Mouse (Mus musculus) hindbrain, embryonic 16.5 days (tissue): ENCODE results near the gene Cldn4. TPM values are rescaled to one million over a fixed set of nuclear protein-coding genes. Genes with fewer than 3 reads are reported as not detected.
"Not testable (repeated sequence)": the region's sequence is repeated elsewhere in the genome, so short reads cannot be mapped to it uniquely, and the experiment has no call there.

Experiments
- ATAC-seq: fragments of 200-750 bp; cut with Nextera tagmentation; 2 replicates; pipeline ENCODE4 v1.8.0; 2017; ENCODE audit warnings: moderate TSS enrichment, moderate library complexity
- H3K27ac ChIP-seq: fragments of 300-500 bp; sonication (generic); 2 replicates; pipeline ENCODE4 v1.5.1; 2014; ENCODE audit warnings: low read depth, mild to moderate bottlenecking, control low read depth, low read length, moderate library complexity
- H3K27me3 ChIP-seq: fragments of 300-500 bp; sonication (generic); replicated peaks from 2 replicates; pipeline ENCODE4 v1.6.1; 2014; ENCODE audit warnings: low read length; ENCODE audit not compliant: control insufficient read depth, insufficient read depth
- H3K36me3 ChIP-seq: fragments of 300-500 bp; sonication (generic); 2 replicates; pipeline ENCODE4 v1.6.1; 2014; ENCODE audit warnings: mild to moderate bottlenecking, low read length, moderate library complexity, mixed read lengths; ENCODE audit not compliant: control insufficient read depth, insufficient read depth
- H3K4me1 ChIP-seq: fragments of 300-500 bp; sonication (generic); 2 replicates; pipeline ENCODE4 v1.6.1; 2014; ENCODE audit warnings: low read depth, low read length; ENCODE audit not compliant: control insufficient read depth, insufficient read depth
- H3K4me2 ChIP-seq: fragments of 300-500 bp; sonication (generic); 2 replicates; pipeline ENCODE4 v1.6.1; 2014; ENCODE audit warnings: mild to moderate bottlenecking, low read length, control low read depth, moderate library complexity
- H3K4me3 ChIP-seq: fragments of 300-500 bp; sonication (generic); 2 replicates; pipeline ENCODE4 v1.5.1; 2014; ENCODE audit warnings: mild to moderate bottlenecking, low read length, control low read depth, moderate library complexity
- H3K9ac ChIP-seq: fragments of 300-500 bp; sonication (generic); 2 replicates; pipeline ENCODE4 v1.6.1; 2014; ENCODE audit warnings: low read depth, mild to moderate bottlenecking, control low read depth, low read length, moderate library complexity
- H3K9me3 ChIP-seq: fragments of 300-500 bp; sonication (generic); 2 replicates; pipeline ENCODE4 v1.6.1; 2014; ENCODE audit warnings: mild to moderate bottlenecking, low read length, moderate library complexity; ENCODE audit not compliant: control insufficient read depth
- WGBS: fragments of 180-500 bp; shearing (Covaris S2); extraction: QIAGEN DNeasy Blood & Tissue Kit; methylation state at CpG from one replicate; pipeline ENCODE4 v1.1.7; 2014; 5-methylcytosine and 5-hydroxymethylcytosine counted together
- polyA plus RNA-seq: library from polyadenylated mRNA; unstranded; fragments of >200 nt; fragmentation: Nextera tagmentation; extraction: Ambion mirVana; gene quantifications from 2 replicates; pipeline ENCODE4 v1.2.1, GENCODE M21; 2015

Gene Cldn4
- polyA plus RNA-seq, 1 experiment from 2014 or later: not detected

GRCm38 (mm10) chr5:134939554-134939953 is 7.2 kb downstream of the Cldn4 start:
- H3K4me1 ChIP-seq, H3K4me2 ChIP-seq, ATAC-seq, H3K9me3 ChIP-seq, H3K27ac ChIP-seq, H3K36me3 ChIP-seq, H3K4me3 ChIP-seq, H3K27me3 ChIP-seq, H3K9ac ChIP-seq: not testable (repeated sequence)
- 94% methylated on average over 2 of the region's 7 CpGs for WGBS

GRCm38 (mm10) chr5:134939069-134939468 is 7.7 kb downstream of the Cldn4 start:
- Histone ChIP-seq H3K4me3 (no peak overlapping the region), H3K27me3 (no peaks in the 10 kb centered on the region), H3K36me3 (no peaks in the 10 kb centered on the region), H3K4me1 (no peaks in the 10 kb centered on the region), H3K9ac (no peak overlapping the region), H3K4me2 (no peak overlapping the region), H3K9me3 (no peaks in the 10 kb centered on the region), H3K27ac (no peak overlapping the region)
- 70% methylated on average over 3 of the region's 3 CpGs for whole genome bisulfite sequencing
- ATAC-seq: no peak

GRCm38 (mm10) chr5:134936626-134937185 is 10.0 kb downstream of the Cldn4 start:
- Histone ChIP-seq H3K9me3 (no peaks in the 10 kb centered on the region), H3K4me3 (no peak overlapping the region), H3K4me2 (no peak overlapping the region), H3K4me1 (peaks cover 6% of the 10 kb centered on the region; the same call in 1 of the 2 replicates), H3K27ac (no peak overlapping the region), H3K27me3 (no peaks in the 10 kb centered on the region), H3K36me3 (no peaks in the 10 kb centered on the region), H3K9ac (no peak overlapping the region)
- 95% methylated on average over 6 of the region's 6 CpGs for WGBS
- no peak for ATAC-seq

GRCm38 (mm10) chr5:134936051-134936450 is 10.7 kb downstream of the Cldn4 start:
- H3K27ac ChIP-seq: no peak overlapping the region
- no peaks in the 10 kb centered on the region for H3K36me3 ChIP-seq
- H3K4me3 ChIP-seq: no peak overlapping the region
- H3K9me3 ChIP-seq: no peaks in the 10 kb centered on the region
- no peak overlapping the region for H3K4me2 ChIP-seq
- no peaks in the 10 kb centered on the region for H3K27me3 ChIP-seq
- no peak overlapping the region for H3K9ac ChIP-seq
- H3K4me1 ChIP-seq: peaks cover 6% of the 10 kb centered on the region; the same call in 1 of the 2 replicates
- no peak for ATAC-seq
- WGBS: 96% methylated on average over 6 of the region's 6 CpGs

GRCm38 (mm10) chr5:134934666-134935065 is 12.1 kb downstream of the Cldn4 start:
- no peak overlapping the region for H3K4me2 ChIP-seq
- no peaks in the 10 kb centered on the region for H3K27me3 ChIP-seq
- no peaks in the 10 kb centered on the region for H3K9me3 ChIP-seq
- peaks cover 6% of the 10 kb centered on the region; the same call in 1 of the 2 replicates for H3K4me1 ChIP-seq
- no peak overlapping the region for H3K9ac ChIP-seq
- no peaks in the 10 kb centered on the region for H3K36me3 ChIP-seq
- ATAC-seq: no peak
- H3K4me3 ChIP-seq: no peak overlapping the region
- H3K27ac ChIP-seq: no peak overlapping the region
- WGBS: 81% methylated on average over 3 of the region's 3 CpGs

- WGBS: 87% methylated on average over 5 of the region's 5 CpGs
- H3K9ac ChIP-seq, H3K4me2 ChIP-seq, H3K9me3 ChIP-seq, H3K36me3 ChIP-seq, H3K4me1 ChIP-seq, ATAC-seq, H3K27ac ChIP-seq, H3K4me3 ChIP-seq, H3K27me3 ChIP-seq: not testable (repeated sequence)
These were observed 13.0 kb downstream of the Cldn4 start for GRCm38 (mm10) chr5:134933686-134934085.

GRCm38 (mm10) chr5:134933281-134933680 is 13.5 kb downstream of the Cldn4 start:
- no peak overlapping the region for H3K9ac ChIP-seq
- H3K36me3 ChIP-seq: no peaks in the 10 kb centered on the region
- H3K9me3 ChIP-seq: no peaks in the 10 kb centered on the region
- no peak overlapping the region for H3K27ac ChIP-seq
- 93% methylated on average over 8 of the region's 8 CpGs for WGBS
- H3K4me1 ChIP-seq: peaks cover 6% of the 10 kb centered on the region; the same call in 1 of the 2 replicates
- ATAC-seq: no peak
- no peak overlapping the region for H3K4me3 ChIP-seq
- no peak overlapping the region for H3K4me2 ChIP-seq
- H3K27me3 ChIP-seq: no peaks in the 10 kb centered on the region

- H3K9ac ChIP-seq: peak overlapping the region; percentile 79
- 42% methylated on average over 9 of the region's 9 CpGs for WGBS
These were observed 13.8 kb downstream of the Cldn4 start for GRCm38 (mm10) chr5:134932903-134933276.

GRCm38 (mm10) chr5:134932179-134932902 is 14.4 kb downstream of the Cldn4 start, which contains the start of gene Mettl27:
TSS of gene Mettl27 (plus strand) at chr5:134932368.
- Histone ChIP-seq H3K4me2 (peak within 1 kb of the TSS; percentile 100), H3K4me3 (peak within 1 kb of the TSS; percentile 77), H3K36me3 (no peaks in the 10 kb centered on the region), H3K27me3 (no peaks in the 10 kb centered on the region), H3K27ac (0 out of 2 replicates have a peak within 1 kb of the TSS, but pooled peaks have one; percentile 39), H3K9ac (peak within 1 kb of the TSS; percentile 79), H3K4me1 (peaks cover 6% of the 10 kb centered on the region; the same call in 1 of the 2 replicates), H3K9me3 (no peaks in the 10 kb centered on the region)
- peak; percentile 98 for ATAC-seq
- under 1% methylated on average over 41 of the region's 41 CpGs for WGBS

More at GRCm38 (mm10) chr5:134932903-134933276, 13.8 kb downstream of the Cldn4 start:
- H3K27me3 ChIP-seq: no peaks in the 10 kb centered on the region
- peaks cover 6% of the 10 kb centered on the region; the same call in 1 of the 2 replicates for H3K4me1 ChIP-seq
- peak overlapping the region; percentile 77 for H3K4me3 ChIP-seq
- ATAC-seq: no peak
- H3K36me3 ChIP-seq: no peaks in the 10 kb centered on the region
- H3K27ac ChIP-seq: no peak overlapping the region
- H3K4me2 ChIP-seq: peak overlapping the region; percentile 100
- no peaks in the 10 kb centered on the region for H3K9me3 ChIP-seq
